Mouse (Mus musculus) limb, embryonic 10.5 days (tissue): Measurements from ENCODE around the gene Pgap2. TPM values are rescaled to one million over a fixed set of nuclear protein-coding genes. Genes with fewer than 3 reads are reported as not detected.

Source experiments
- DNase-seq: peaks from one replicate; pipeline ENCODE4 v3.0.0-alpha.2; 2017; ENCODE audit warnings: low spot score
- H3K27ac ChIP-seq: fragments of 300-500 bp; sonication (generic); 2 replicates; pipeline ENCODE4 v1.5.1; 2016; ENCODE audit warnings: mild to moderate bottlenecking
- H3K27me3 ChIP-seq: fragments of 300-500 bp; sonication (generic); 2 replicates; pipeline ENCODE4 v1.6.1; 2016; ENCODE audit warnings: low read depth, mild to moderate bottlenecking; ENCODE audit not compliant: poor library complexity, severe bottlenecking
- H3K36me3 ChIP-seq: fragments of 300-500 bp; sonication (generic); 2 replicates; pipeline ENCODE4 v1.6.1; 2016; ENCODE audit warnings: mild to moderate bottlenecking, moderate library complexity
- H3K4me1 ChIP-seq: fragments of 300-500 bp; sonication (generic); 2 replicates; pipeline ENCODE4 v1.6.1; 2016
- H3K4me3 ChIP-seq: fragments of 300-500 bp; sonication (generic); 2 replicates; pipeline ENCODE4 v1.5.1; 2016; ENCODE audit warnings: mild to moderate bottlenecking, moderate library complexity
- H3K9me3 ChIP-seq: fragments of 300-500 bp; sonication (generic); replicated peaks from 2 replicates; pipeline ENCODE4 v1.6.1; 2016; ENCODE audit warnings: mild to moderate bottlenecking
- WGBS: fragments of 180-500 bp; shearing (Covaris S2); methylation state at CpG from one replicate; pipeline ENCODE4 v1.1.7; 2016; 5-methylcytosine and 5-hydroxymethylcytosine counted together
- polyA plus RNA-seq: library from polyadenylated mRNA; unstranded; fragments of >200 nt; fragmentation: Nextera tagmentation; extraction: Ambion mirVana; gene quantifications from 2 replicates; pipeline ENCODE4 v1.2.1, GENCODE M21; 2016

Gene Pgap2
- 59.6 and 68.5 TPM in 2 replicates for polyA plus RNA-seq

GRCm38 (mm10) chr7:102209756-102210721, at the start of gene Pgap2, which contains the start of gene Nup98:
Pgap2 (plus strand) TSS chr7:102210208.
Nup98 (minus strand) TSS chr7:102210176.
- WGBS, result 0% methylated on average over 87 of the region's 87 CpGs
- Histone ChIP-seq H3K9me3 (no peaks in the 10 kb centered on the region), H3K27me3 (no peaks in the 10 kb centered on the region), H3K4me3 (peak within 1 kb of the TSS; percentile 95), H3K27ac (peak within 1 kb of the TSS; percentile 97), H3K4me1 (peaks cover 5% of the 10 kb centered on the region), H3K36me3 (no peaks in the 10 kb centered on the region)
- DNase-seq, result peak; percentile 99

- Histone ChIP-seq H3K27ac (no peak overlapping the region), H3K36me3 (peaks cover 92% of the 10 kb centered on the region), H3K9me3 (no peaks in the 10 kb centered on the region)
These were observed 39.7 kb upstream of the Pgap2 start for GRCm38 (mm10) chr7:102170300-102170699.

GRCm38 (mm10) chr7:102183849-102184248, 26.2 kb upstream of the Pgap2 start:
- Histone ChIP-seq H3K4me1 (no peaks in the 10 kb centered on the region), H3K4me3 (no peak overlapping the region), H3K36me3 (peaks cover 97% of the 10 kb centered on the region), H3K27ac (no peak overlapping the region), H3K27me3 (no peaks in the 10 kb centered on the region), H3K9me3 (no peaks in the 10 kb centered on the region)
- 93% methylated on average over 3 of the region's 3 CpGs for WGBS
- DNase-seq, result no peak

More at GRCm38 (mm10) chr7:102170300-102170699, 39.7 kb upstream of the Pgap2 start:
- no peak for DNase-seq
- H3K4me3 ChIP-seq, result no peak overlapping the region
- no peaks in the 10 kb centered on the region for H3K4me1 ChIP-seq
- no peaks in the 10 kb centered on the region for H3K27me3 ChIP-seq

- H3K27me3 ChIP-seq, result no peaks in the 10 kb centered on the region
- H3K27ac ChIP-seq, result no peak overlapping the region
- 95% methylated on average over 1 of the region's 1 CpGs for WGBS
- H3K4me3 ChIP-seq, result no peak overlapping the region
- no peaks in the 10 kb centered on the region for H3K9me3 ChIP-seq
- H3K4me1 ChIP-seq, result no peaks in the 10 kb centered on the region
- H3K36me3 ChIP-seq, result peaks cover 85% of the 10 kb centered on the region
- no peak for DNase-seq
These were observed 17.7 kb upstream of the Pgap2 start for GRCm38 (mm10) chr7:102192356-102192755.

GRCm38 (mm10) chr7:102200576-102200975, 9.4 kb upstream of the Pgap2 start:
- H3K4me3 ChIP-seq, result no peak overlapping the region
- no peaks in the 10 kb centered on the region for H3K4me1 ChIP-seq
- no peaks in the 10 kb centered on the region for H3K9me3 ChIP-seq
- no peak overlapping the region for H3K27ac ChIP-seq
- no peak for DNase-seq
- 87% methylated on average over 3 of the region's 3 CpGs for WGBS
- no peaks in the 10 kb centered on the region for H3K27me3 ChIP-seq
- H3K36me3 ChIP-seq, result peaks cover 20% of the 10 kb centered on the region

GRCm38 (mm10) chr7:102200996-102201785, 8.8 kb upstream of the Pgap2 start:
- no peak overlapping the region for H3K27ac ChIP-seq
- no peaks in the 10 kb centered on the region for H3K27me3 ChIP-seq
- no peak for DNase-seq
- H3K4me3 ChIP-seq, result no peak overlapping the region
- no peaks in the 10 kb centered on the region for H3K4me1 ChIP-seq
- H3K36me3 ChIP-seq, result peaks cover 19% of the 10 kb centered on the region
- no peaks in the 10 kb centered on the region for H3K9me3 ChIP-seq

GRCm38 (mm10) chr7:102204296-102204857, 5.6 kb upstream of the Pgap2 start:
- Histone ChIP-seq H3K4me3 (no peak overlapping the region), H3K4me1 (peaks cover 5% of the 10 kb centered on the region), H3K36me3 (peaks cover 16% of the 10 kb centered on the region), H3K9me3 (no peaks in the 10 kb centered on the region), H3K27ac (no peak overlapping the region), H3K27me3 (no peaks in the 10 kb centered on the region)
- WGBS, result 90% methylated on average over 3 of the region's 3 CpGs
- no peak for DNase-seq

GRCm38 (mm10) chr7:102205646-102206045, 4.4 kb upstream of the Pgap2 start:
- Histone ChIP-seq H3K36me3 (peaks cover 12% of the 10 kb centered on the region), H3K4me1 (peaks cover 5% of the 10 kb centered on the region), H3K4me3 (no peak overlapping the region), H3K27me3 (no peaks in the 10 kb centered on the region), H3K27ac (no peak overlapping the region), H3K9me3 (no peaks in the 10 kb centered on the region)
- 89% methylated on average over 1 of the region's 1 CpGs for WGBS
- DNase-seq, result no peak

GRCm38 (mm10) chr7:102208806-102209363, 1.1 kb upstream of the Pgap2 start:
- H3K4me3 ChIP-seq, result peak overlapping the region; percentile 95
- no peaks in the 10 kb centered on the region for H3K27me3 ChIP-seq
- H3K4me1 ChIP-seq, result peaks cover 5% of the 10 kb centered on the region
- H3K9me3 ChIP-seq, result no peaks in the 10 kb centered on the region
- peaks cover 10% of the 10 kb centered on the region for H3K36me3 ChIP-seq
- DNase-seq, result no peak
- 61% methylated on average over 4 of the region's 4 CpGs for WGBS
- H3K27ac ChIP-seq, result no peak overlapping the region

- Histone ChIP-seq H3K27ac (peak overlapping the region; percentile 97), H3K4me3 (peak overlapping the region; percentile 95), H3K4me1 (peaks cover 5% of the 10 kb centered on the region), H3K36me3 (no peaks in the 10 kb centered on the region), H3K27me3 (no peaks in the 10 kb centered on the region), H3K9me3 (no peaks in the 10 kb centered on the region)
- 67% methylated on average over 3 of the region's 3 CpGs for WGBS
- no peak for DNase-seq
These were observed 1.1 kb downstream of the Pgap2 start for GRCm38 (mm10) chr7:102211071-102211470.

GRCm38 (mm10) chr7:102221899-102222298, 11.9 kb downstream of the Pgap2 start:
- Histone ChIP-seq H3K27ac (peak overlapping the region; percentile 61; the same call in 1 of the 2 replicates), H3K9me3 (no peaks in the 10 kb centered on the region), H3K4me3 (peak overlapping the region; percentile 79), H3K4me1 (peaks cover 13% of the 10 kb centered on the region; the same call in 1 of the 2 replicates), H3K36me3 (peaks cover 14% of the 10 kb centered on the region), H3K27me3 (no peaks in the 10 kb centered on the region)
- 49% methylated on average over 1 of the region's 1 CpGs for WGBS
- DNase-seq, result no peak

GRCm38 (mm10) chr7:102222336-102222735, 12.3 kb downstream of the Pgap2 start:
- H3K4me1 ChIP-seq, result peaks cover 13% of the 10 kb centered on the region; the same call in 1 of the 2 replicates

More at GRCm38 (mm10) chr7:102222336-102222735, 12.3 kb downstream of the Pgap2 start:
- Histone ChIP-seq H3K27ac (peak overlapping the region; percentile 87), H3K9me3 (no peaks in the 10 kb centered on the region), H3K36me3 (peaks cover 19% of the 10 kb centered on the region), H3K27me3 (no peaks in the 10 kb centered on the region), H3K4me3 (peak overlapping the region; percentile 79)
- under 1% methylated on average over 11 of the region's 13 CpGs for WGBS
- peak; percentile 72 for DNase-seq
